Mouse (Mus musculus) brown adipose tissue, adult 24 weeks (tissue): ENCODE results near the gene Gm14410. TPM values are rescaled to one million over a fixed set of nuclear protein-coding genes. Genes with fewer than 3 reads are reported as not detected.
"Not testable (repeated sequence)": the region's sequence is repeated elsewhere in the genome, so short reads cannot be mapped to it uniquely, and the experiment has no call there.

Experiments
- H3K27ac ChIP-seq: fragments of 200-500 bp; replicated peaks from 2 replicates; pipeline ENCODE4 v1.5.1; 2012; ENCODE audit warnings: low read depth, mild to moderate bottlenecking, low read length
- H3K4me1 ChIP-seq: fragments of 200-500 bp; 2 replicates; pipeline ENCODE4 v1.6.1; 2012; ENCODE audit warnings: low read length, mixed read lengths; ENCODE audit not compliant: control insufficient read depth, insufficient read depth, insufficient read length
- H3K4me3 ChIP-seq: fragments of 200-500 bp; 2 replicates; pipeline ENCODE4 v1.5.1; 2012; ENCODE audit warnings: low read depth, mild to moderate bottlenecking, low read length, moderate library complexity; ENCODE audit not compliant: insufficient read depth
- polyA plus RNA-seq: library from polyadenylated mRNA; stranded (reverse); fragments of >200 nt; gene quantifications from 2 replicates; pipeline ENCODE4 v1.2.4, GENCODE M21; 2012; ENCODE audit not compliant: missing spikeins, insufficient read depth, insufficient read length

Gm14410 gene
- 3.0 and 5.8 TPM in 2 replicates for polyA plus RNA-seq

GRCm38 (mm10) chr2:177206341-177206740 is at the start of gene Gm14410:
TSS of gene Gm14410 (minus strand) at chr2:177206421.
- peak within 1 kb of the TSS; percentile 58 for H3K4me3 ChIP-seq
- H3K4me1 ChIP-seq, H3K27ac ChIP-seq: not testable (repeated sequence)

GRCm38 (mm10) chr2:177247449-177247848 is 41.2 kb upstream of the Gm14410 start:
- not testable (repeated sequence) for H3K4me1 ChIP-seq, H3K4me3 ChIP-seq, H3K27ac ChIP-seq

- not testable (repeated sequence) for H3K4me3 ChIP-seq, H3K4me1 ChIP-seq, H3K27ac ChIP-seq
These were observed 24.2 kb upstream of the Gm14410 start for GRCm38 (mm10) chr2:177230461-177230860.

- H3K4me1 ChIP-seq, H3K27ac ChIP-seq, H3K4me3 ChIP-seq: not testable (repeated sequence)
These were observed 33.5 kb downstream of the Gm14410 start for GRCm38 (mm10) chr2:177172749-177173148.

Other genes with a start within 250 kb of the Gm14410 start
- gene Gm14419, start 205.5 kb downstream of the Gm14410 start, polyA plus RNA-seq = 16.1 and 24.1 TPM in 2 replicates
- gene Gm14401, start 132.1 kb downstream of the Gm14410 start, polyA plus RNA-seq = 0.96 and 3.9 TPM in 2 replicates
- gene Gm14409, start 60.6 kb upstream of the Gm14410 start, polyA plus RNA-seq = not detected in 2 replicates
- gene Gm14412, start 117.9 kb upstream of the Gm14410 start, polyA plus RNA-seq = 2.9 TPM in 1 of 2 replicates, not detected in the other
- 10.1 and 19.0 TPM in 2 replicates for gene Gm14418, start 191.9 kb upstream of the Gm14410 start, polyA plus RNA-seq